Mouse (Mus musculus) heart, embryonic 14.5 days (tissue): Measurements from ENCODE around the gene Jade1. TPM values are rescaled to one million over a fixed set of nuclear protein-coding genes. Genes with fewer than 3 reads are reported as not detected.

Source experiments
- ATAC-seq: fragments of 200-750 bp; cut with Nextera tagmentation; 2 replicates; pipeline ENCODE4 v1.8.0; 2017; ENCODE audit warnings: low read depth, moderate TSS enrichment; ENCODE audit not compliant: insufficient number of reproducible peaks, insufficient read depth, low FRiP score
- H3K27ac ChIP-seq, 2 experiments: fragments of 200-500 bp in 1 of 2; fragments of 300-500 bp in 1 of 2; sonication (generic) in 1 of 2; replicated peaks in 1 of 2; 2 replicates each; pipeline ENCODE4 v1.5.1; 2012 to 2014; ENCODE audit warnings: low read depth in 2 of 2, low read length in 2 of 2, control low read depth in 1 of 2, mild to moderate bottlenecking in 1 of 2, mixed read lengths in 1 of 2; ENCODE audit not compliant: control insufficient read depth in 1 of 2, insufficient read depth in 1 of 2
- H3K27me3 ChIP-seq: fragments of 300-500 bp; sonication (generic); 2 replicates; pipeline ENCODE4 v1.6.1; 2014; ENCODE audit warnings: mild to moderate bottlenecking, low read length, control low read depth; ENCODE audit not compliant: control insufficient read depth, insufficient read depth
- H3K36me3 ChIP-seq: fragments of 300-500 bp; sonication (generic); 2 replicates; pipeline ENCODE4 v1.6.1; 2014; ENCODE audit warnings: mild to moderate bottlenecking, control low read depth, low read length, mixed read lengths; ENCODE audit not compliant: control insufficient read depth, insufficient read depth
- H3K4me1 ChIP-seq, 2 experiments: fragments of 200-500 bp in 1 of 2; fragments of 300-500 bp in 1 of 2; sonication (generic) in 1 of 2; 2 replicates each; pipeline ENCODE4 v1.6.1; 2012 to 2014; ENCODE audit warnings: low read length in 2 of 2, control low read depth in 1 of 2, mixed read lengths in 1 of 2; ENCODE audit not compliant: control insufficient read depth in 2 of 2, insufficient read depth in 2 of 2
- H3K4me2 ChIP-seq: fragments of 300-500 bp; sonication (generic); 2 replicates; pipeline ENCODE4 v1.6.1; 2014; ENCODE audit warnings: mild to moderate bottlenecking, low read length
- H3K4me3 ChIP-seq, 2 experiments: fragments of 200-500 bp in 1 of 2; fragments of 300-500 bp in 1 of 2; sonication (generic) in 1 of 2; 2 replicates each; pipeline ENCODE4 v1.5.1; 2012 to 2014; ENCODE audit warnings: low read length in 2 of 2, mild to moderate bottlenecking in 2 of 2, control low read depth in 1 of 2, low read depth in 1 of 2, moderate library complexity in 1 of 2; ENCODE audit not compliant: control insufficient read depth in 1 of 2, insufficient read depth in 1 of 2
- H3K9ac ChIP-seq: fragments of 300-500 bp; sonication (generic); 2 replicates; pipeline ENCODE4 v1.6.1; 2014; ENCODE audit warnings: mild to moderate bottlenecking, low read length
- H3K9me3 ChIP-seq: fragments of 300-500 bp; sonication (generic); 2 replicates; pipeline ENCODE4 v1.6.1; 2016; ENCODE audit warnings: low read length, control low read depth; ENCODE audit not compliant: control insufficient read depth
- WGBS: fragments of 180-500 bp; shearing (Covaris S2); extraction: QIAGEN DNeasy Blood & Tissue Kit; methylation state at CpG from one replicate; pipeline ENCODE4 v1.1.7; 2014; 5-methylcytosine and 5-hydroxymethylcytosine counted together
- polyA plus RNA-seq: library from polyadenylated mRNA; unstranded; fragments of >200 nt; fragmentation: Nextera tagmentation; extraction: Ambion mirVana; gene quantifications from 2 replicates; pipeline ENCODE4 v1.2.1, GENCODE M21; 2014

Jade1 gene
- polyA plus RNA-seq = 16.9 and 17.3 TPM in 2 replicates

GRCm38 (mm10) chr3:41555491-41556381 lies at the start of gene Jade1:
Gene Jade1, plus strand, starts transcription at chr3:41555731.
- no peak within 1 kb of the TSS for H3K4me3 ChIP-seq
- no peaks in the 10 kb centered on the region for H3K27me3 ChIP-seq
- no peak within 1 kb of the TSS for H3K27ac ChIP-seq
- no peak within 1 kb of the TSS for H3K9ac ChIP-seq
- H3K9me3 ChIP-seq = 0 out of 2 replicates have a peak, but pooled peaks cover 3% of the 10 kb centered on the region
- no peak within 1 kb of the TSS for H3K4me2 ChIP-seq
- ATAC-seq = no peak
- no peaks in the 10 kb centered on the region for H3K36me3 ChIP-seq
- WGBS = 94% methylated on average over 36 of the region's 36 CpGs
- H3K4me1 ChIP-seq = peaks cover 4 to 6% of the 10 kb centered on the region in 2 experiments; a peak in 2 of 4 replicates

GRCm38 (mm10) chr3:41509441-41509840 lies 46.1 kb upstream of the Jade1 start:
- no peak for ATAC-seq
- H3K27me3 ChIP-seq = no peaks in the 10 kb centered on the region
- H3K9ac ChIP-seq = no peak overlapping the region
- peaks cover 5% of the 10 kb centered on the region; the same call in 1 of the 2 replicates for H3K9me3 ChIP-seq
- H3K4me3 ChIP-seq = no peak overlapping the region
- no peaks in the 10 kb centered on the region for H3K4me1 ChIP-seq
- no peaks in the 10 kb centered on the region for H3K36me3 ChIP-seq
- no peak overlapping the region for H3K27ac ChIP-seq
- no peak overlapping the region for H3K4me2 ChIP-seq
- 87% methylated on average over 2 of the region's 2 CpGs for WGBS

- Histone ChIP-seq H3K4me2 (no peak overlapping the region), H3K27ac (no peak overlapping the region), H3K9ac (no peak overlapping the region), H3K9me3 (peaks cover 5% of the 10 kb centered on the region; the same call in 1 of the 2 replicates), H3K4me1 (no peaks in the 10 kb centered on the region), H3K36me3 (no peaks in the 10 kb centered on the region), H3K4me3 (no peak overlapping the region), H3K27me3 (no peaks in the 10 kb centered on the region)
- ATAC-seq = no peak
- 79% methylated on average over 9 of the region's 9 CpGs for WGBS
These were observed 45.3 kb upstream of the Jade1 start for GRCm38 (mm10) chr3:41510191-41510590.

- Histone ChIP-seq H3K4me1 (no peaks in the 10 kb centered on the region), H3K4me2 (no peak overlapping the region), H3K36me3 (no peaks in the 10 kb centered on the region), H3K27ac (no peak overlapping the region), H3K4me3 (no peak overlapping the region), H3K9ac (no peak overlapping the region), H3K27me3 (no peaks in the 10 kb centered on the region), H3K9me3 (peaks cover 5% of the 10 kb centered on the region; the same call in 1 of the 2 replicates)
- no peak for ATAC-seq
- WGBS = 44% methylated on average over 7 of the region's 7 CpGs
These were observed 44.8 kb upstream of the Jade1 start for GRCm38 (mm10) chr3:41510750-41511149.

- Histone ChIP-seq H3K36me3 (no peaks in the 10 kb centered on the region), H3K4me1 (no peaks in the 10 kb centered on the region), H3K9ac (no peak overlapping the region), H3K9me3 (no peaks in the 10 kb centered on the region), H3K4me2 (no peak overlapping the region), H3K4me3 (no peak overlapping the region), H3K27ac (no peak overlapping the region), H3K27me3 (no peaks in the 10 kb centered on the region)
- 78% methylated on average over 5 of the region's 5 CpGs for WGBS
- no peak for ATAC-seq
These were observed 41.5 kb upstream of the Jade1 start for GRCm38 (mm10) chr3:41514003-41514402.

GRCm38 (mm10) chr3:41514683-41515305 lies 40.7 kb upstream of the Jade1 start:
- WGBS = 77% methylated on average over 11 of the region's 11 CpGs
- no peaks in the 10 kb centered on the region for H3K36me3 ChIP-seq
- H3K4me1 ChIP-seq = no peaks in the 10 kb centered on the region
- H3K27ac ChIP-seq = no peak overlapping the region
- H3K27me3 ChIP-seq = no peaks in the 10 kb centered on the region
- H3K9me3 ChIP-seq = no peaks in the 10 kb centered on the region
- no peak overlapping the region for H3K9ac ChIP-seq
- no peak overlapping the region for H3K4me2 ChIP-seq
- no peak for ATAC-seq
- H3K4me3 ChIP-seq = no peak overlapping the region

- Histone ChIP-seq H3K9ac (no peak overlapping the region), H3K4me3 (no peak overlapping the region), H3K27ac (no peak overlapping the region), H3K36me3 (no peaks in the 10 kb centered on the region), H3K4me2 (no peak overlapping the region), H3K9me3 (no peaks in the 10 kb centered on the region), H3K27me3 (no peaks in the 10 kb centered on the region), H3K4me1 (peaks cover under 1 to 2% of the 10 kb centered on the region in 2 experiments; a peak in 2 of 4 replicates)
- 60% methylated on average over 8 of the region's 8 CpGs for WGBS
- no peak for ATAC-seq
These were observed 38.5 kb upstream of the Jade1 start for GRCm38 (mm10) chr3:41516961-41517518.
